Mouse (Mus musculus) adrenal gland, adult 18-20 months (tissue): ENCODE measurements around the gene Wipf3. TPM values are rescaled to one million over a fixed set of nuclear protein-coding genes. Genes with fewer than 3 reads are reported as not detected.

Source experiments
- DNase-seq, 2 experiments: peaks; one replicate each; pipeline ENCODE4 v3.0.0; 2021 to 2022; ENCODE audit warnings: low spot score in 2 of 2
- total RNA-seq, 2 experiments: library from RNA; stranded (reverse); gene quantifications; 1 replicate in 1 of 2; 2 replicates in 1 of 2; pipeline ENCODE4 v1.2.3; 2021

Gene Wipf3
- total RNA-seq, 2 experiments from 2014 or later: 1.1 to 2.9 TPM

DNA sequence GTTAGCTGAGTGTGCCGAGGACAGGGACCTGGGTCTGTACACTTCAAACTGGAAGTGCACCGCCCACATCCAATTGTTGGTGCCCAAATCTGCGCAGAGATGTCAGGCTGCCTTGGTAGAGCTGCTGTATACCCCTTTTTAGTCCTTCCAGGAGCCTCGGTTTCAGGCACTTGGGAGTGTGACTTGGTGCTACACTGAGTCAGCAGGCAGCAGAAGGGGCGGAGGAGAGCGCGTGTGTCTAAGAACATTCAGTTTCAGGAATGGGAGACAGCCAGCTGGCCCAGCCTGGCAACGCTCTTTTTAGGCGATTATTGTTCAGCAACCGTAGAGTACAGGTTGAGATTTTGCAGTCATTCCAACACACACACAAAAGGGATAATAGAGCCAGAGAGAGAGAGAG, 2.4 kb downstream of the Wipf3 start:
- DNase-seq: no peak

DNA sequence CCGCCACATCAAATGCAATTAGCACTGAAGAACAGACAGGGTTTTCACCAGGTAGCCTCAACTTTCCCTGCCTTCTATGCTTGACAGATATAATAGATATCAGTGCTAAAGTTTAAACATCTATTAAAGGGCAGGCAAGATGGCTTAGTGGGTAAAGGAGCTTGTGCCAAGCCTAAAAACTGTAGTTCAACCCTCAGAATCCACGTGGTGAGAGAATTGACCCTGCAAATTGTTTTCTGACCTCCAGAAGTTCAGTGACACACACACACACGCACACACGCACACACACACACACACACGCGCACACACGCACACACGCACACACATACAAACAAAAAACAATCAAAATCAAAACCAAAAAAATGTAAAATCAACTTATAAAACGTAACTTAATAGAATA, 2.8 kb downstream of the Wipf3 start:
- no peak for DNase-seq

DNA sequence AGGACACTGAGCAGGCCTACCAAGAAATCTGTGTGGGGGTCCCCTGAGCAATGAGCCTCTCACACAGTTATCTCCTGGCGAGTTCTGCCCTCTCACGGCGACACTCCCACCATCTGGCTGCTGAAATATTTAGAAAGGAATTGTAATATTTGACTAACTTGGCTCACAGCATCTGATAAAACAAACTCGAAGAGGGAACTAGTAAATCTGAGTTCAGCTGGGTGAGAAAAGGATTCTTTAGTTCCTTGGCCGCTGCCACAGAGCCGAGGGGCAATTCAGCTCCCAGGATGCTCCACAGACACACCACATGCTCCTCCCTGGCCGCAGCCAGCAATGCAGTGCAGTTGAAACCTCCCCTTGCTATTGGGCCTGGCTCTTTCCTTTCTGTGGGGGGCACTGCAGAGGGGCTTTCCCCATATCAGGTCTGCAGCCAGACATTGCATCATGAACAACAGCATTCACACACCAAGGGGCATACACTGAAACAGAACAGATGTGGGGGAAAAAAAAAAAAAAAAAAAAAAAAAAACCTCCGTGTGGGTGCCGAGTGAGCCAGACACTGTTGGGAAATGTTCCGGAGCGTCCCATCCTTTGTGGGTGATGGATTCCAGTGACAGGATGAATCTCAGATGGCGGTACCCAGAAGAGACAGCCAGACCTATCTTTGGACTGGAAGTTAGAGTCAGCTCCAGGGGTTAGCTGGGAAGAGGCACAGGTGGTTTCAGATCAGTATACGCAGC, 3.6 kb downstream of the Wipf3 start:
- DNase-seq: no peak

GRCm38 (mm10) chr6:54434171-54434570, 4.8 kb downstream of the Wipf3 start:
- no peak for DNase-seq

GRCm38 (mm10) chr6:54435663-54436062, 6.3 kb downstream of the Wipf3 start:
- DNase-seq: no peak

GRCm38 (mm10) chr6:54436286-54436685, 6.9 kb downstream of the Wipf3 start:
- no peak for DNase-seq

DNA sequence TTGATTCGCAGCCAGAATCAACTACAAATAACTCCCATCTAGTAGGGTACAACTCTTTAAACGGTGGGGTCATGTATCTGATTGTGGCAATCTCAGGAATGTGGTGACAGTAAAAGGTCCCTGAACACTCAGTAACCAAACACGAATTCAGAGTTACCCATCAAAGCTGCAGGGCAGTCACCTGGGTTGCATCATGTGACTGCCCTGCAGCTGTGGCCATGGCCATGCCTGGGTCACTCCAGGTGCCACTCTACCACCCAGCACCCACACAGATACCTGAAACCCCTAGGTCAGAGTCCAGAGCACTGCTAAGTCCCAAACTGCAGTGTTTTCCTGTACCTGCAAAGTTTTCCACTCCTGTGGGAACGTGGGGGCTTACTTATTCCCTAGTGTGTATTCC, 9.1 kb downstream of the Wipf3 start:
- DNase-seq: no peak

GRCm38 (mm10) chr6:54440658-54441057, 11.3 kb downstream of the Wipf3 start:
- DNase-seq: no peak

DNA sequence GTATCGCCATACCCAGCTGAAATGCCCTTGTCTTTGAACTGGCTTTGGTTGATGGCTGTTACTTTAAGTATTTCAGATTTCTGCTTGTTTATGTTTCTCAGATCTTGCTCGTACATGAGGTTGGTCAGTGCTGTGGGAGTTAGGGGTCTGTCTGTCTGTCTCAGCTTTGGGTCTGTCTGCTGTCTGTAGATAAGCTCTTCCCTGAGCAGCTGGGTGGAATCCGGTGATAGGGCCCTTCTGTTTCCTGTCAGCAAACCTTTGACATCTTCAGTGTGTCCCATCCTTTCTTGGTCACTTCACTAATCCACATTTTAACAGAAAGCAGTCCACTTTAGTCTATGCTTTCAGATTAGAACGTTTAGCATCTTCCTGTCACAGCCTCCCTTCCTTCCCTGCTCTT, 14.3 kb downstream of the Wipf3 start:
- DNase-seq: no peak

- no peak for DNase-seq
These were observed 14.7 kb downstream of the Wipf3 start for GRCm38 (mm10) chr6:54444086-54444485.

DNA sequence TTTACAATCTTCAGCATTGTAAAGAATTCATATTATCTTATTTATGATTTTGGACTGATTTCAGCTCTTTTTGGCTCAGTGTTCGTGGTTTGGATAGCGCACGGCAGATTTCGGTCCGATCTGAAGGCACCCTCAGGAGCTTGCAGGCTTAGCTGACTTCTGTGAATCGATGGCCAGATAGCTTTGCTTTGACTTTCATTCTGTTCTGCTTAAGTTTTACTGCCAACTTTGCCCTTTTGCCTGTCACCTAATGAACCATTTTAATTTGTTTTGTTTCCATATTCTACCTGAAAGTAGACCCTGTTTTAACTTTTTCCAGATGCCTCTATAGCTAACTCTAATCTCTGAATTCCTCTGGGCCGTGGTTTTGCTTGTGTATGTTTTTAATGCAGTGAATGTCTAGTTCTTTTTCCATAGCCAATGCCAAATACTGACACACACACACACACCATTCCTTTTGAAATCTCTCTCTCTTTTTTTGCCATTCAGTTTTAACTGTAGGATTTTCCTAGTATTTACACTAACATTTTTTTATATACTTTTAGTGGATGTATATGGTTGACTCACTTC, 15.9 kb downstream of the Wipf3 start:
- DNase-seq: no peak

GRCm38 (mm10) chr6:54447353-54447752, 17.9 kb downstream of the Wipf3 start:
- DNase-seq: no peak

- no peak for DNase-seq
These were observed 30.3 kb downstream of the Wipf3 start for GRCm38 (mm10) chr6:54459661-54460060.

- DNase-seq: no peak
These were observed 30.9 kb downstream of the Wipf3 start for GRCm38 (mm10) chr6:54460172-54460914.

DNA sequence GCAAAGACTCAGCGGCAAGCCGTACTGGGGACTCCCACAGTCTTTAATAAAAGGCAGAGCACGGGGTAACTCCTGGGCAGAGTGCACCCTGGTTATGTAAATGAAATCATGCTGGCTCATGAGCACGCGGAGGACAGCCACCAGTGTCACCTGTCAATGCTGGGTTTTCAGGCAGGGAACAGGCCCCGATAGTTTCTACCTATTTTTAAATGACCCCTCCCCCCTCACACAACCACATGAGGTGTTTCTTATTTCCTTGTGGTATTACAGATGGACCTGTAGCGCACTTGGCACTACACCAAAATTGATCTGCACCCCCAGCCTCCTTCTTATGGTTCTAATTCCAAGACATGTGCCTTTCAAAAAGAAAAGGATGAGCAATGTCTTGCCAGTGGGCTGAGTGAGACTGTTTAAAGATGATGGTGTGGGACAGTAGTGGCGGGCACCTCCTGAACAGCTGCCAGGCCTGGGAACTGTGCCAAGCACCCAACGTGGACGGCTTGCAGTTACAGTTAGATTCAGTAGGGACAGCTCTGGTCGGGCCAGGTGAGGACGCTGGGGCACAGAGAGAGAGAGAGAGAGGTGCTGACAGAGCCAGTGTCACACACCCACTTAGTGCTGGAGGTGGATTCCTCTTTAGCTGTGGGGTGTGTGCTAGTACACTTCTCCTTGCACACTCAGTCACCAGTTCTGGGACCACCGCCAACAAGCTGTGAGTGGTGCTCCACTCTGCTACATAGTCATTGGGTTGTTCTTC, 31.7 kb downstream of the Wipf3 start:
- peak; percentile 24 to 38 for DNase-seq

- DNase-seq: peak in 1 of 2 experiments; percentile 36
These were observed 33.4 kb downstream of the Wipf3 start for GRCm38 (mm10) chr6:54462766-54463165.

DNA sequence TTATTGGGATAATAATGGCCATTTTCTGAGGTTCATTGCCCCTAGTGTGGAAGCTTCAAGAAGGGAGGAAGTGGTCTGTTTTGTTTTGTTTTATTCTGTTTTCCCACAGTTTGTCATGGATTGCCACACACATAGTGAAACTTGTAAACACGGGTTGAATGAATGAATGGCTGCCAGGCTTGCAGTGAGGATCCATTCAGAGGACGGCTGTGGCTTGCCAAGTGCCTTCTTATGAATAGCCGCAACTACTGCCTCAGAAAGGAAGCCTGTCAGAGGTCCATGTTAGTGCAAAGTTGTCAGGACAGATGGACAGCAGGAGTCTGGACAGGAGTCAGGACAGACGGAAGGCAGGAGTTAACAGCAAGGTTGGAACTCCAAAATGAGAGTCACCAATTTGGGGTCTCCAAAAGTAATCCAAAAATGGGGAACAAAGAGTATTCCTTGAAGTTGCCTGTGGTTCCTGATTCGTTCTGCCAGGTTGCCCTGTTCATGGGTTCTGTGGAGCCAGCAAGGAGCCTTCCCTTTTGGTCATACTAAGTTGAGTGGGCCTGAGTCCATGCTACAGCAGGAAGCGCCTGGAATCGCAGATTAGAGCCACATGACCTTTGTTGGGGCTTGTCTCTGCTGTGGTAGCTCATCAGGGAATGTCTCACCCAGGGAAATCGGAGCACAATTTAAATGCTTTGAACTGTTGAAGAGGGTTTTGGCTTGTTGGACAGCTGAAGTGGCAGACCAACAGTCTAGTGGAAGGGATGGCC, 34.5 kb downstream of the Wipf3 start:
- no peak for DNase-seq

- no peak for DNase-seq
These were observed 35.5 kb downstream of the Wipf3 start for GRCm38 (mm10) chr6:54464926-54465325.

GRCm38 (mm10) chr6:54467371-54467770, 38.0 kb downstream of the Wipf3 start:
- no peak for DNase-seq

- DNase-seq: no peak
These were observed 42.5 kb downstream of the Wipf3 start for GRCm38 (mm10) chr6:54471866-54472265.
